Mouse (Mus musculus) CH12F3 (cell line): ENCODE measurements around the gene Slc1a2.

Experiments
- in situ Hi-C: fragments of 300-500 bp; cut with MboI; formaldehyde crosslinking; loops from 2 replicates; pipeline ENCODE4 v1.14.3; 2020; ENCODE audit warnings: low sequenced_read_pairs

Gene Slc1a2

DNA sequence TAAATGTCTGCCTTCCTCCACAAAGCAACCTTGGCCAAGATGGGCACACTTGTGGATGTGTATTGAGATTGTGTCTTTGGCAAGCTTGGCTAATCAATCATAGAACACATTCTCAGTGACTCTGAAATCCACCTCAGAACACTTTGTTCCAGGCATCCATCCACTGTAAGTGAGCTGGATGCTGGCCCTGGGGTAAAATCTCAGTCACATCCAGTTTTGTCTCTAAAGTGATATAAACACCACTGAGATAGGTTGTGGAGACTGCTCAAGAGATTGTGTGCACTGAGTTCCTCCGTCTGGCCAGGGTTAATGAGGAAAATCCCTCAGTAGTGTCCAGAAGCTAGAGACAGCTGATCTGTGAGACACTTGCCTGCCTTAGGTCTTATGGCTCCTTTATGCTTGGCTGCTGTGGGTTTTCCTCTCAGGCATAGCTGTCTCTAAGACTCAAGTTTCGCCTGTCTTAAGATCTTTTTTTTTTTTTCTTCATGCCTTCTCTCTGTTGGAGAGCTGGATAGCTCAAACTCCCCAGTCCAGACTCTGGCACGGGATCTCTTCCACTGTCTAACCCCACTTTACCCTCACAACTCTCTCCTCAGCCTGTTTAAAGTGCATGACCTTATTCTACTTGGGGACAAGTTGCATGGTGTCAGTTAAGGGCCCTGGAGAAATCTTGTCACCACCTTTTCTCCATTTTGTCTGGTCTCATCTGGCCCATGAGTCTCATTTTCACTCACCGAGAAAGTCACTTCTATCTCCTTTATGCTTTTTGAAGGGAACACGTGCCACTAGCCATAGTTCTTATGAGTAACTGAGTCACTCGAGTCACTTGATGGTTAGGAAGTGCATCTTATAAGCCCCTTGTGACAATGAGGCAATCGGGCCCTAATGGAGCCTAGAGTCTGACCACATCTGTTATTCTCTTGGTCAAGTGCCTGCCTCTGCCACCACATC is 54.5 kb downstream of the Slc1a2 start:
- in situ Hi-C loops, result no loop called here

DNA sequence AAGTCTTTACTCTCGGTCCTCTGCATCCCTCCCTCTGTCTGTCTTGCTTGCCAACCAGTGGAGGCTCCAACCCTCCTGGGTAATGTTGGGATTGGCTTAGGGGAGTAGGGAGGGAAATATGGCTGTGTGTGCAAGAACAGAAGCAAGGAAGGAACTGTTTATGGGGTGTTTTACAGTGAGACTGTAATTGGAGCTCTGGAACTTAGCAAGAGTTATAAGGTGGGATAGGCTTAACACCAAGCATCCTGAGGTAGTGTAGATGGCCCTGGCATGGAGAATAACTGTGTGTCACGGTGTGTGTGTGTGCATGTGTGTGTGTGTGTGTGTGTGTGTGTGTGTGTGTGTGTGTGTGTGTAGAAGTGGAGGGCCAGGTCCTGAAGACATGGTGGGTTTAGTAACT is 55.9 kb downstream of the Slc1a2 start:
- in situ Hi-C loops, result no loop called here

DNA sequence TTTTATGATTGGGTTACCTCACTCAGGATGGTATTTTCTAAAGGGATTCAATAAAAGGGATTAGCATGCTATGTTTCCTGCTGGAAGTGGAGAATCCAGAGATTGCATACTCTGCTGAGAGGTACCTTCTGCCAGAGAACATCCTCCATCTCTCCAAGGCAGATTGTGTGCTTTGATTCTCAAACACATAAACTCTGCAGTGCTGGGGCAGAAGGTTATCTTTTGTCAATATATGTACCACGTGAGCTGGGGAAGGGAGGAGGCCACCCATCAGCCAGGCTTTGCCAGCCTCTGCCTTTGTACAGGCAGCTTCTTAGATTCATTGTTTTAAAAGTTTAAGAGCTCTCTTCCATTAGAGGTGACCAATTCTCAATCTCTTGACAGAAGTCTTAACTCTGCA is 57.3 kb downstream of the Slc1a2 start:
- in situ Hi-C loops, result no loop called here

DNA sequence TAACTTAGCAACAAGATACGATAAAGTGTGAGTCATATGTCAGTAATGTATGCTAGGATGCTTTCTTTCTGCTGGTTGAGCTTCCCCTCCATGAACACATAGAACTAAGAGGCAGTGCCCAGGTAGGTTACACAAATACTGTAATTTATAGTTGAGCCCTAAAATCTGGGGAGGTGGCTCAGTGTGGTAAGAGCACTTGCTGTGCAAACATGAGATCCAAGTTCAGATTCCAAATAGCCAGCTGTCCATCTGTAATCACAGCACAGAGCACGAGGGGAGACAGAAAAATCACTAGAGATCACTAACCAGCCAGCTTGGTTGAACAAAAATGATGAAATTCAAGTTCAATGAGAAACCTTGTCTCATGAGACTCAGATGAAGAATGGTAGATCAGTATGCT is 63.4 kb downstream of the Slc1a2 start:
- in situ Hi-C loops, result no loop called here

DNA sequence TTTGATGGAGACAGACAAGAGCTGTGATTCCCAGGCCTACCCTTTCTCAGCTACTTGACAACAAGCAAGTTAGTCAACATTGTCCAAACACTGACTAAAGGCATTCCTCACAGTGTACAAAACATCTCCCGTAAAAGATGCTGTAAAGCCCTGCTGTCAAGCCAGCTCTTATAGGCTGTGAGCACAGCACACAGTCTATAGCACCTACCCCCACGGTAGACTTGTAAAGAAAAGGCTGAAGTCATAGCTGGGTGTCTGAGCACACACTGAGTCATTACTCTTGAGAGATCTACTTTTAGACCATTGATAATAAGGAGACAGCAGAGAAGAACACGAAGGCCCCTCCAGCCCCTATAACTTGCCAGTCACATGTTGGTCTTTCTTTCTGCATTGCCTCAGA is 66.6 kb downstream of the Slc1a2 start:
- in situ Hi-C loops, result no loop called here

DNA sequence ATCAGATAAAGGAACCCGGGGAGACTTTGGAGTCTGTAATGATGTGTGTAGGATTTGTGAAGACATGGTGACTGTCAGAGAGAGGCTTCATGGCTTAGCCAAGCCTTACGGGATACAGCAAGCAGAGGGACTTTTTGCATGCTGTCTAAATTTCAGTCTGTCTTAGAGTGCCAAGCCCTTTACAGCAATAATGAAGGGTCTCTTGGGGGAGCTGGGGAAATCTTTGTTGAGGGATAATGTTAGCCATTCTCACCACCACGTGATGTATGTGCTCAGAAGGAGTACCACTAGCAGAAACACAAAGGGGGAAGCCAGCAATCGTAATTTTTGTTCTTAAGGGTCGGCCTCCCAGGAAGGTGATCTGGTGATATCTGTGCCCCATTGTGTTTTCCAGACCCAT is 71.9 kb downstream of the Slc1a2 start:
- in situ Hi-C loops, result no loop called here

DNA sequence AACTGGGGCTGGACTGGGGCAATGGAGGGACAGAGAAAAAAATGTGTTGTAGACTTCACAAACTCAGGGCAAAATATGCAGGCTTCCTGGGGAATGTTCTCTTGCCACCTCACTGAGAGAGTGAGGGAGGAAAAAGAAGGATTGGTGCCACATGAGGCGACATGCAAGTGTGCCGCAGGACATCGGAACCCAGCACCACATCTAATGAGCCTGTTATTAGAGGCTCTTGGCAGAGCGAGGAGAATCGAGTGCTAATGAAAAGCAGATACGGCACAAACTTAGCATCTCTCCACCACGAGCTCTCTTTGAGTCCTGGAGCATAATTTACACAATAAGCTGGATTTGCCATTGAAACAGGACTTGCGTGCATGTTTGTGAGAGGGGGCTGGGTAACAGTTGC is 72.3 kb downstream of the Slc1a2 start:
- in situ Hi-C loops, result no loop called here

DNA sequence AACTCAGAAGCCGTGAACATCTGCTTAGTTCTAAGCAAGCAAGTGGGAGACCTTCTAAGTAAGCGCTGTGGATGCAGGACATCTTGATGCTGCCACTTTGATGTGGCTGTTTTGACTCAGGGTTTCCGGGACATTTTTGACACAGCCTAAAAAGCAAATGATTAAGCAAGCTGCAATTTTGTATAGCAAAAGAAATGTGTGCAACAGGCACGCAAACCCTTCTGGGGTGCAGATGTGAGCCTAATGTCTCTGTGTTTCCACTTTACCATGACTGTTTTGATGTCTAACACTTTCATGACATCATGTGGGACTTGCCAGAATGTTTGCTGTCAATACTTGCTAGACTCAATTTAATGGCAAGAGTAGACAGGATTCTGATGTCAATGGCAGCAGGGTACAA is 74.7 kb downstream of the Slc1a2 start:
- in situ Hi-C loops, result no loop called here

DNA sequence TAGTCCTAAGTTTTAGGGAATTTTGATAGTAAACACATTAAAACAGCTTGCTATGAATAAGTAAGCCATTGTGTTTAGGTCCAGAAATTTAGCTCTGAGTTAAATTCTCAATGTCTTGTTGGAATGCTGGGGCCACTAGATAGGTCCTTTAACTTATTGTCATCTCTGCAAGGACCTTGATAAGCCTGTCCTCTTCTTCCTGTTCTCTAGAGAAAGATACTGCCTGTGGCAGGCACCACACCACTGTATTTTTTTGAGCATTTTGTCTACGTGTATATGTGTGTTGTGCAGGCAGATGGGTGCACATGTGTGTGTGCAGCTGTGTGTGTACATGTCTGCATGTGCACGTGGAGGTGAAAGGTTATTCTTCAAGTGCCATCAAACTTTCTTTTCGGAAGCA is 75.6 kb downstream of the Slc1a2 start:
- in situ Hi-C loops, result no loop called here

DNA sequence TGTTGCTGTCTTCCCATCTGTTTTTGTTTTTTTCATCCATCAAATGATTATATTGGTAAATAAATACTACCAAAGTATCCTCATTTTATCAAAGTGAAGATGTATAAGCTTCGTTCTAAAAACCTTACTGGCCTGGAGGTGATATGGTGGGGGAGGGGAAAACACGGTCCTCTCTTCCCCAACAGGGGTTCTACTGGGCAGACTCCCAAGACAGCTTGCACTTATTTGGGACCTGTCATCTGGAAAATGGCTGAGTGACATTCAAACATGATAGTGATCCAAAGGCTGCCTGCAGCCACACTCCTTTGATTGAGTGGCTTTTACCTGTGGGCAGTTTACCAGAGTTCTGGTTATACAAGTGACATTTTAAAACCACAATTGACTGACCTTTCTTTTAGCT is 76.6 kb downstream of the Slc1a2 start:
- in situ Hi-C loops, result no loop called here

DNA sequence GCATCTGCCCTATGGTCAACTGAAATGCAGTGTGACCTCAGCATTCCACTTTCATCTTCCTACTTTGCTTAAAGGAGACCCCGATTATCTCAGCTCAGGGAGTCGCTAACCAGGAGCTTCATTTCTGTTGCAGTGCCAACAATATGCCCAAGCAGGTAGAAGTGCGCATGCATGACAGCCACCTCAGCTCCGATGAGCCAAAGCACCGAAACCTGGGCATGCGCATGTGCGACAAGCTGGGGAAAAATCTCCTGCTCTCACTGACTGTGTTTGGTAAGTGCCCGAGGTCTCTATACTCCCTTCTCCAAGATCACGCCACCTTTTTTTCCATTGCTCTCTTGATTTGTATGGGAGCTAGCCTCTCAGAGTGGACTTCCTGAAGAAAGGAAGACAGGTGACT is 77.4 kb downstream of the Slc1a2 start:
- in situ Hi-C loops, result no loop called here

DNA sequence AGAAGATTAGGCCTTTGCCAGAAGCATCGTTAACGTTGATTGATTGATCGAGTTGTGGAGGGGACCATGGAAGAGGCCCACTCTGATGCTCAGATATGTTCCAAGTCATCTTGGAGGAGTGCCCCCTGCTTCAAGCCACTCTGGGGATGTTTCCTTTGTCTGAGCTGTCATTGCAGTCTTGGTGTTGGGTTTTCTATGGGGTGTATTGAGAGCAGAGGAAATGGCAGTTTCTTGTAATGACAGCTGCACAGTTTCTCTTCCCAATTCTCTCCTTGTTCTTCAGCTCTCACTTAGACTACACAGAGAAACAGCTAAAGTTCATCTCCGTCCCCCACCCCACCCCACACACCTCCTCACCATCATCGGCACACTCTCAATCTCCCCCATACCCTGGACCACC is 78.0 kb downstream of the Slc1a2 start:
- in situ Hi-C loops, result no loop called here

DNA sequence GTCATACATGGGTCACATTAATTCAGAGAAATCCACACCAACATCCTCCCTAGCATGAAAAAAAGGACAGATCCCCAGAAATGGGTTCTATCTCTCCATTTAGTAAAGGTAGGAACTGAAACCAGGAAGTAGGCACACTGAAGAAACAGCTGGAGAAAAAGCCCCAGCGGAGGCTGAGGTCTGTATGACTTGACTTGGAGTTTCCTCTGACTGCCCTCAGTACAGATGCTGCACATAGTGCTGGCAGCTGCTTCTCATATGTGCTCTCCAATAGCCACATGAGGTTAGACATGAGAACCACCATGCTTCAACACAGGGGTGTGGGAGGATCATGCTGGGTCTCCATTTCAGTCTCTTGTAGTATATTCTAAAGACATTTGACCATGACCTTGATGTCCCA is 80.4 kb downstream of the Slc1a2 start:
- in situ Hi-C loops, result no loop called here

DNA sequence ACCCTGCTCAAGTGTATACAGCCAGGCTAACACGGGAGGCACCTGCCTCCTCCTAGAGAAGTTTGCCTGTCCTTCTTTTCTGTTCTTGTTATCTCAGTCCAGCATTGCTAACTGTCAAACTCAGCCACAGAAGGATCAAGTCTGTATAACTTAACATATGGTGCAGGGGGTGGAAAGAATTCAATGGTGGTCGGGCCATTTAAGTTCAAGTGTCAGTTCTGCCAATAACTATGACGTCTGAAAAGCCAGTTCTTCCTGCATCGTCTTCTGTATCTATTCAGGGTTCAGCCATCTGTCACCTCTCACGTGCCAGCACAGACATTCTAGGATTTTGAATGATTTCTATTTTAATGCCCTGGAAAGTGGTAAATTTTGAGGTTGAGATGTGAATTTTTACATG is 84.2 kb downstream of the Slc1a2 start:
- in situ Hi-C loops, result no loop called here

DNA sequence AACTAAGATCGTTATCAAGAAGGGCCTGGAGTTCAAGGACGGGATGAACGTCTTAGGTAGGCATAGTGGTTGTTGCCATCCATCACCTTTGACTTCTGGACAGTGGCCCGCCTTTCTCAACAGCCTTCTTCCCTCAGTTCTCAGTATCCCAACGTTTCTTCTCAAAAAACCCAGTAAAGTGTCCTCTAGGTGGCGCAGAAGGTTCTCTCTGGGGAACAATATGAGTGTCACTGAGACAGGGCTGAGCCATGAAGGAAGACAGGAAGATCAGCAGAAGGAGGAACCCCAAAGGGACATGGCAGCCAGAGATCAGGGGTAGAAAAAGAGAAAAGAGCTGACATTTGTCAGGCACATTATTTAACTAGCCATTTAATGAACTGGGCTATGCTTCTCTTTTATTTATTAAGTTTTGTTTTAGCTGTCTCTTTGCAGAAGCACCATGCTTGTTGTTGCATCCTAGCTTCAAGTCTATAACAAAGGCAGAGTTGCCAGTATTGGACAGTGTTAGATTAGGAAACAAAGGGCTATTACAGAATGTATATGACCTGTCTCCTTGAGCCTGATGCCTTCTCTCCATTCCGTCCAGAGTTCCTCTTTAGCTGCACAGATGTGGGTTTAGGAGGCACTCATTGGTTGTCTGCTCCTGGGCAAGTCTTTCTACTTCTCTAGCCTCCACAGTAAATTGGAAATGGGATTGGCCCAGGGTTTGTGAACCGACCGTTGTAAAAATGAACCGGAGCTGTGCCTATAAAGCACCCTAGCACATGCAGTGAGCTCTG is 85.6 kb downstream of the Slc1a2 start:
- in situ Hi-C loops, result no loop called here

DNA sequence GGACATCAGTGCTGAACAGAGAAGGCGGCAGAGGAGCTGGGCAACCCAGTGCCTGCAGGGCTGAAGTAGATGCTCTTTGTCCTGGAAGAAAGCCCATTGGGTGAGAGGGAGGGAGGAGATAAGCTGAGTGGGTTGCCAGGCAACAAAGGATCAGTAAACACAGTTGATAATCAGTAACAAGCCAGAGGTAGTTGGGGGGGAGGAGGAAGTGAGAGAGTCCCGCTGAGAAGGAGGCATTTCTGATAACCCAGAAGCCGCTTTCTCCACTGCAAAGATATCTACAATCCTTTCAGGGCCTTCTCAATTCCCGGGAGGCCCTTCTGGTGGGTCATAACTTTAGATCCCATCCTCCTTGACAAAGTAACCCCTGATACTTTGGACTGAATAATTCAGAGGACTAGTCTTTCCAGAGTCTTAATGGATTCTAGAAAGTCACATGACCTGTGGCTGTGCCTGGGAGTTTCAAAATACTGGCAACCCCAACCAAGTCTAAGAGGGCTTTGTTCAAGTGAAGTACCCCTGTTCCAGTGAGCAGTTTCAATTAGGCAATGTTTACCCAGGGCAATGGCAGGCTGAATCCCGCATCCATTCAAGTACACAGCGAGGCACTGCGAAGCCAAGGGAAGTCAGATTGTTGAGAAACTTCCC is 86.9 kb downstream of the Slc1a2 start:
- in situ Hi-C loops, result no loop called here

DNA sequence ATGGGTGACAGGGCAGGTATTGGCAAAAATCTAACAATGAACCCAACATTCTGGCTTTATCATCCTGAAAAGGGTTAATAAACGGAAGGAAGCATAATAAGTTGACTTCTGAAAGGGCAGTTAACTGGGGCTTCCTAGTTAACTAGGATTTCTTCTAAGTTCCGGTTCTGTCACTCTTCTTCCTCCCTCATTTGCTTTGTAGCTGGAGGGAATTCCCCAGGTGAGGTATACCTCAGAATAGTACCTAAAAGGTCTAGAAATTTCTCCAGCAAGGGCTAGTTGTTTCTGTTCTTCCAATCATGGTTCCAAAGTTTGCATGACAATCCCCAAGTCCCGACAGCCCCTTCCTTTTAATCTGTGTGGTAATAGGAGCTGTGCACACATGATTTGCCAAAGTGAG is 89.3 kb downstream of the Slc1a2 start:
- in situ Hi-C loops, result no loop called here

DNA sequence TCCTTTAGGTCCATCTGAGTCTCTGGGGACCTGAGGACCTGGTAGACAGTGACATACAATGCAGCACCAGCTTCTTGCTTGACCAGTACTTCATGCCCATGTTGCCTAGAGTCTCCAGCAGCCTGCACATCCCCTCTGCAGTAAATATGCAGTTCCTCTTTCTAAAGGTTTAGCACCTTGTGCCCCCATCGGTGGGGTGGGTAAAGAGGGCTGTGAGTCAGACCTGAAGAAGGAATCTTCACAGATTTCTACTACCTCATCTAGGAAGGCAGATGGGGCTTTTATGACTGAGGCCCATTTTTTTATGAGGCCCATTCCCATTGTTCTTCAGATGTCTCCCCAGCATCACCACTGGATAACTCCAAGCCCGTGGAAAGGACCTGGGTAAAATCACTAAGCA is 91.5 kb downstream of the Slc1a2 start:
- in situ Hi-C loops, result no loop called here

DNA sequence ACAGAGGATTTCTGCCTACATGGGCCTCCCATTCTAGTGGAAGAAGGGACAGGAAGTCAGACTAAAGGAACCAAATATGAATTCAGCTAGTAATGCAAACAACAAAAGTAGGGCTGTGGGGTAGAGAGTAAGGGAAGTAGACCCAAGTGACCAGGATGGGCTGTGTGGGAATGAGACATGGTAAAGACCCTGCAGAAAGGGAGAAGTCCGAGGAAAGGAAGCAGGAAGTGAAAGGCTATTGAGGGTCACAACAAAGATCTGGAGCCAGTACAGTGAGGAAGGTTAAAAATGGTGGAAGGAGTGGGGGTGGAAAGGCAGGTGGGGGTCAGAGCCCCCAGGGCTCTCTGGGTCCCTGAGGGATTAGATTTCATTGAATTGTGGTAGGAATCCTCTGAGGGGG is 93.4 kb downstream of the Slc1a2 start:
- in situ Hi-C loops, result no loop called here

DNA sequence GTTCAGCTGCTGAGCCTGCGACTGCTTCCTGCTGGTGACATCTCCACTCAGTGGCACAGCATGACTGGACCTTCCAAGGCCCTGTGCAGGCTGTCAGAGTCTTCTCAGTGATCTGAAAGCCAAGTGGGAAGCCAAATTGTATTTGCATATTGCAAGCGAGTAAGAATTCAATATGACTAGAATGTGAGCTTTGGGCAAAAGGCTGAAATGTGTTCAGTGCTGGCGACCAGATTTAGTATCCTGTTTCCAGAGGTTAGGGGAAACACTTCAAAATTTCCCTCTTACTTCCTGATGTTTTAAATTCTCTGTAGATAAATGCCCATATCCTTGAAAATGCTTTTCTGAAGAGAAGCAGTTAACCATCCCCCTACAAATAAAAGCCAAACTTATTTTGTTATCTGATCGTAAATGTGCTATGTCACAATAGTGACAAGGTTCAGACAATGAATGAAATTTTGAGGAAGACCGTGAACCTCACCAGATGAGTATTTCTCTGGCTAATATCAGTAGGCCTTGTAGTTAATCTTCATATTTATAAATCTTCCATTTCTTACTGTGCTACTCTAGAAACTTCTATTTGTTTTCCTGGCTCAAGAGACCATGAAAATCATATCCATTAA is 98.9 kb downstream of the Slc1a2 start:
- in situ Hi-C loops, result no loop called here

DNA sequence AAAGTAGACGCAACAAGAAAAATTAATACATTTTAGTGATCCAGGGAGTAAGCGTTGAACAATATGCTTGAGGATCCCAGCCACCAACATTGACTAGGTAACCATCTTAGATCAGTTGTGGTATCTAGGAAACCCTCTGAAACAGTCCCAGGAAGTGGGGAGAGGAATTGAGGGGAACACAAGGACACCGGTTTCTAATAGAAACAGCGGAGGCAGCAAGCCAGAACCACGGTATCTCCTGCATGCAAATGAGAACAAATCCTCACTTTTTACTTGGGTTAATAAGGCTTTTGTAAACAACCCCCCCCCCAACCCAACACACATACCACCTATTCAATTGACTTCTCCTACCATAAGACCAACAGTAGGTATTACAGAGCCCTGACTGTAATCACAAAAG is 101.0 kb downstream of the Slc1a2 start:
- in situ Hi-C loops, result no loop called here
